Mouse (Mus musculus): Measurements from ENCODE around the gene Gm20458.

Gm20458 gene

DNA sequence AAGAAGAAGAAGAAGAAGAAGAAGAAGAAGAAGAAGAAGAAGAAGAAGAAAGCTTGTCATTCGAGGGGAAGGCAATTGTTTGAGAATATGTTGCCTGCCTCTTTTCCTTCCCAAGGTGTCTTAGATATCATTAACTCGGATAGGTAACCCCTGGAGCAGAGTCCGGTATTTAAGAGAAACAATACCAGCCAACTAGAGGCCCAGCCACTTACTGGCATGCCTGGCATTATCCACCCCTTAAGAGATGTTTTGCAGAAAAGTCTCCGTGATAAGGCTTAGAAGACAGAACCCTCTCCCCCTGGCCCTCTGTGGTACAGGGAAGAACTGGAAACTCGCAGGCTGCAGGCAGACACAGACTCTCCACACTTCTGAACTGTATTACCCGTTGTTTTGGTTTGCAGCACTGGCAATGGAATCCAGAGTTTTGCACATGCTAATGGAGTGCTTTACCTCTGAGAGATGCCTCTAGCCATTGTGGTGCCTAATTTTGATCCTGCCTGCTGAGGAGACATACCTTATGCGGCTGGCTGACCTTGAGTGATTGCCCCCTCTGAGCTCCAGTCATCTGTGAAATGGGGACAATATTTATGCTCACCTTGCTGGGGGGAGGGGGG lies 6.8 kb upstream of the Gm20458 start:
- no peak for DNase-seq

DNA sequence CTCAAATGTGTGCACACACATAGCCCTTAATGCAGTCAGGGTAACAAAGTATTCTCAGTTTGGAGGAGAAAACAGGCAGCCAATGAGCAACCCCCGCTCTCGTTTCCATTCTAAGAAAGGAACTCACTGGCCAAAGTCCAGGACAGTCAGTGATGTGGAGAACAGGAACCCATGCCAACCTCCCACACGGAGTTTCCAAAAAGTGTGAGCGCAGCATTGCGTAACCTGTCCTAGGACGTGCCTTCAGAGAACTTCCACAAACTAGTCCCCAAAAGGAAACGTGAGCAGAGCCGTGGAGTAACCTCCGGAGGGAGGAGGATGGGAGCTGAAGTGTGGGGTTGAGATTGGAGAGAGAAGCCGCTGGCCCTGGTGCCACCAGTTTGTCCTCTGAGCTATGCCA lies 5.9 kb upstream of the Gm20458 start:
- DNase-seq = no peak

DNA sequence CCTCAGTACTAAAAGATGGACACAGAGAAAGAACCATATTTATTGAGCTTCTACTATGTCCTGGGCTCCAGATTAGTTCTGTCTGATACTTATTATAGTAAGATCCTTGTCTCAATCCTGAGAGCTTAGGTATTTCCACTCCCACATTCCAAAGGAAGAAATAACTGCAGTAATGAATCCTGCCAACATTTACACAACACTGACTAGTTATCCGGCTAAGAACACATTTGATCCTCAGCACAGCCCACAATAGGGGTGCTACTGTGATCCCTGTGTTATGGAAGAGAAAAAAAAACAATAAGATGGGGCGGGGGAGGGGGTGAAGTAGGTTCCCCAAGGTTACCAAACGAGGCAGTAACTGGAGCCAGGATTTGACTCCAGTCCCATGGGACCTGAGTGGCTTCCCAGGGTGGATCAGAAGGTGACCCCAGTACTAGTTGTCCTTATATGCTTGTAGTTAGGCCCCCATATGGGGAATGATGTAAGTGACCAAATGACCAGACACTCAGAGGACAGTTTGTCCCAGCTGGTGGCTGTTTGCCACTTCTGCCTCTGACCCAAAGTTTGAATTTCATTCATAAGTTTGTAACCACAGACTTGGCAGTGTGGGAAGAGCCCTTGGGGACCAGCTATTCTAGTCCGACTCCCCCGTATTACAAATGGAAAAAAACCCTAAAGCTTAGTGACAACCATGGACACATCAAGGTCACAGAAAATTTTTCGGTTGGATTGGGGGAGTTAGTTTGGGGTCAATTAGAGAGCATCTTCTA lies 5.2 kb upstream of the Gm20458 start:
- DNase-seq = no peak

DNA sequence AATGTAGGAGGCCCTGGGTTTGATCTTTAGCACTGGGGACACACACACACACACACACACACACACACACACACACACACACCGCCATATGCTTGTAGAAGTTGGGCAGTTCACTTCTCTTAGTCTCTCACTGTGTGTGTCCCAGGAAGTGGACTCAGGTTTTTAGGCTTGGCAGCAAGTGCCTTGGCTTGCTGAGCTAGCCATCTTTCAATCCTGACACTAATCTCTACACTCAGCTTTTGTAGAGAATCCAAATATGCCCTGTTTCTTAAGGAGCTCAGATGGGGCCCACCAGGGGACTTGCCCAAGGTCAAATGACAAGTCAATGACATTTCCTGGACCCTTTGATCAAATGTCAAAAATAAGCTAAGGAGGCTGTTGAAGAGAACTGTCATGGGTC lies 4.4 kb upstream of the Gm20458 start:
- no peak for DNase-seq

DNA sequence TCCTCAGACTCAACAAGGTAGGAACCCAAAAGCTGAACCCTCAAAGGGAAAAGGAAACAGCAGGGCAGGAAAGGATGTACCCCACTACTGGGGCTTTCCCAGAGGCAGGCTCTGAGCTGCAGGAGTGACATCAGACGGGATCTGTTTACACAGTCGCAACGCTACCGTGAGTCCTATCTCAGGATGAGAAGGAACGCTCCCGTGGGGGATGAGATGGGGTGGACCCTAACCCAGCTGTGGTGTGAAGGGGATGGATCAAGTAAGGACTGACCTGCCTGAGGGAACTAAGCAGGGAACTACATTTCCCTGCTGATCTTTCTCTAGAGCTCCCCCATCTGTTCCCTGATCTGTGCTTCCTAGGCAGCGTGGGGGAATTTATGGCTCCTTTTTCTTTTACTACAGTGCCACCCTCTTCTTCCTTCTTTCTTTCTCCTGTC lies 3.9 kb upstream of the Gm20458 start, which contains the start of gene Sys1:
TSS of gene Sys1 (plus strand) at position 101 of the 437 bp plus-strand sequence.
- DNase-seq = peak; percentile 50

DNA sequence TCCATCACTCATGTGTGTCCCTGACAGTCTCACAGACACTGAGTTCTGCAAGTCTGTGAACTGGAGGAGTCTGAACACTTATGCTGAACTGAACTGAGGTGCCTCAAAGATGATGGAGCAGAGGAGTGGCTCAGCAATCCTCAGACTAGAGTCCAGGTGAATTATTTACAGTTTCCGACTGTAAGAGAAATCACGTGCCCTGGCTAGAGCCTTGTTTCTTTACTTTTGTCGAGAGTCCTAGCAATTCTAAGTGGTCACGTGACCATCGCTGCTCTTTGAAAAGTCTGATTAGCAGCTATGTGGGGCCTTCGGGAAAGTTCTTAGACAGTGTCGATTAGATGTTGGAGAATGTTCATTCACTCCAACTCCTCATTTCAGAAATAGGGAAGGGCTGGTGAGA lies 2.8 kb upstream of the Gm20458 start:
- DNase-seq = no peak

DNA sequence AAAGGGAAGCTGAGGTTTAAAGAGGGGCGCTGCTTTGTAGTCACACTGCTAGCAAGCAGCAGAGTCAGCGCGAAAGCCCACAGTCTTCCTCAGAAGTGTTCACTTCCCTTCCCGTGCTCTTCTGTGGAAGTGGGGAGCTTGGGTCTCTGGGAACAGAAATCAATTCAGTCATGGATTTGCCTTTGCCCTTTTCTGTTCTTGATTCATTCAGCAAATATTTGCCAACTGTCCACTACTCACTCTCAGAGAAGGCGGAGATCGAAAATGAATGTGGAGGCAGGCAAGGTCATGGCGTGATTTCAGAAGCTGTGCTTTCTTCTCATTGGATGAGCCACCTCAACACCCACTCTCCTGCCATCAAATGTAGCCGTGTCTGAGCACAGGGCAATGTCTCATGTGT lies 2.2 kb upstream of the Gm20458 start:
- DNase-seq = no peak

DNA sequence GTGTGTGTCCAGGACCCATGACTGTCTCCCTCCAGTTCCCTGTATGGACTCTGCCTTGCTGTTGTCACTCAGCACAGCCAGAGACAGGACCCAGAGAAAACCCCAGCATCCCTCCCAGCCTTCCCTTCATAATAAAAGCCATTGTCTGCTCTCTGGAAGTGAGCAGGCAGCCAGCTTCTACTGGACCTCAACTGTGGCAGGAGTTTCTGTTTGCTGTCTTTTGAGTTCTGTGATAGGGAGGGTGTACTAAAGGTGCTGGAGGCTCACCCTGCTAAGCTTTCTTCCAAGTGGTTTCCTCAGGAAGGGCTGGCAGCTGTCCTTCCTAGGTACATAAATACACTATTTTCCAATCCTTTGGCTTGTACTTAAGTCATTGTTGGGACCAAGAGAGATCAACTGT lies 4.4 kb downstream of the Gm20458 start:
- no peak for DNase-seq

DNA sequence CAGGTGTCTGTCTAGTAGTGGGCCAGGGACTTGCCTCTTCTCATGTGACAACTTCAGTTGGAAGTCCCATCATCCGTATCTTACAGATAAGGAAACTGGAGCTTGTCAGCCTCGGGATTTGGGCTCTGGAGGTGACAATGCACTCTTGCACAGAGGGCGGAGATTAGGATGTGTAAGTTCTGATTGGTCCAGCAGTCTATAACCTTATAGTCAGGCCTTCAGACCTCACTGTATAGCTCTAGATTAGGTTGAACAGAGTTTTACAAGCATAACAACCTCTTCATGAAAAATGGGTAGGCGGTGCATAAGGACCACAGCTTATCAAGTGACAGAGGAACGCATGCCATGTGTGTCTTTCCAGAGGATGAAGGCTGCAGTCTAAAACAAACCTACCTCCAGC lies 6.0 kb downstream of the Gm20458 start:
- no peak for DNase-seq

DNA sequence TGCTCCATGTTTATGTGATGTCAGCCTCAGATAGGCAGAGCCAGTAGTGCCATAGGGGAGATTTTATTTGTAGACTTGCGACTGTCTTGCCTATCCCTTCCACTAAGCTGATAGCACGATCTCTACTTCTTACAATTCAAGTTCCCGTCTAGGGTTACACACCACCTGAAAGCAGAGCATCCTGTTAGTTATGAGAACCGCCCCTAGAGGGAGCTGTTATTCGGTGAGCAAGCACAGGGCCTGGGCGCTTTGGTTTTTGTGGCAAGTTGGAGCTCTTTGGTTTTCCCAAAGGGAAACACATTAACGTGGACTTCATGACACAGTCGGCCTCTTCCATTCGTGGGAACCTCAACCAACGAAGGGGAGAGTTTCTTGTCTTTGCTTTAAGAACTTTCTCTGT lies 9.5 kb downstream of the Gm20458 start:
- DNase-seq = peak; percentile 71

DNA sequence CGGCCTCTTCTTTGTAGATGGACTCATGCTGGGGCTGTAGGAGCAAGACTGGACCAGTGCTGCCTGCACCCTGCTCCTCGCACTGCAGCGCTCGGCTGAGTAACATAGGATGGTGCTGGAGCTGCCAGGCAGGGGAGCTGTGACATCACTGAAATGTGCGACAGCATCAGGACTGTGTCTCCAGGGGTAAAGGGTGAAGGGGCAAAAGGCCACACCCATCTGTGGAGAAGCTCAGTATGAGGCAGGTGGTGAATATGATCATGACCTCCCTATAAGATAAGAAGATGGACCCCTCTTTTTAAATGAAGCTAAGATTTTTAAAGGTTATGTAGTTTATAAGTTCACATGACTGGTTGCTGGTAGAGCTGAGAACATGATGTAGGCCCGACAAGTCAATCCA lies 12.9 kb downstream of the Gm20458 start, which contains the start of gene Trp53tg5:
TSS of gene Trp53tg5 (minus strand) at position 101 of the 400 bp plus-strand sequence.
- DNase-seq = no peak

DNA sequence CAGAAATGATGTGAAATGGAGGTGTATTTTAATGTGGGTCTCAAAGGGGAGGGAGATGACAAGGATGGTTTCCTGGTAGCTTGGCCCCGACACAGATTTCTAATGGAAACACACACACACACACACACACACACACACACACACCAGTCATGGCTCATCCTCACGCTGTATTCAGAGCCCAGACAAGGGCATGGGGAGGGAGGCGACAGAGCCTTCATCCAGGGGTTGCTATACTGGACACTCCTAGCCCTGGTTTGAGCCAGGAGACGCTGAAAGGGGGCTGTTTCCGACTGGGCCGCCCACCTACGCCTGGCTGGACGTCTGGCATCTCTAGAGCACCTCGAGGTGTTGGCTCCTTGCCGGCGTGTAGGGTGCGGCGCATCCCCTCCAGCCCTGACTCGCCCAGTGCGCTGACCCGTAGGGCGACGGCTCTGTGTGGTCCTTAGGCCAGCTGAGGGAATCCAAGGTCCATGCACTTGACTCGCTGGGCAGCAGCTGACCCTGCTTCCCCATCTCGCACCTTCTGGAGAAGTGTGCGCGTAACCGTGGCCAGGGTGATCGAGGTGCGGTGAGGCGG lies 25.0 kb downstream of the Gm20458 start, which contains the start of gene Dbndd2:
TSS of gene Dbndd2 (plus strand) at position 426 of the 577 bp plus-strand sequence.
- no peak for DNase-seq

DNA sequence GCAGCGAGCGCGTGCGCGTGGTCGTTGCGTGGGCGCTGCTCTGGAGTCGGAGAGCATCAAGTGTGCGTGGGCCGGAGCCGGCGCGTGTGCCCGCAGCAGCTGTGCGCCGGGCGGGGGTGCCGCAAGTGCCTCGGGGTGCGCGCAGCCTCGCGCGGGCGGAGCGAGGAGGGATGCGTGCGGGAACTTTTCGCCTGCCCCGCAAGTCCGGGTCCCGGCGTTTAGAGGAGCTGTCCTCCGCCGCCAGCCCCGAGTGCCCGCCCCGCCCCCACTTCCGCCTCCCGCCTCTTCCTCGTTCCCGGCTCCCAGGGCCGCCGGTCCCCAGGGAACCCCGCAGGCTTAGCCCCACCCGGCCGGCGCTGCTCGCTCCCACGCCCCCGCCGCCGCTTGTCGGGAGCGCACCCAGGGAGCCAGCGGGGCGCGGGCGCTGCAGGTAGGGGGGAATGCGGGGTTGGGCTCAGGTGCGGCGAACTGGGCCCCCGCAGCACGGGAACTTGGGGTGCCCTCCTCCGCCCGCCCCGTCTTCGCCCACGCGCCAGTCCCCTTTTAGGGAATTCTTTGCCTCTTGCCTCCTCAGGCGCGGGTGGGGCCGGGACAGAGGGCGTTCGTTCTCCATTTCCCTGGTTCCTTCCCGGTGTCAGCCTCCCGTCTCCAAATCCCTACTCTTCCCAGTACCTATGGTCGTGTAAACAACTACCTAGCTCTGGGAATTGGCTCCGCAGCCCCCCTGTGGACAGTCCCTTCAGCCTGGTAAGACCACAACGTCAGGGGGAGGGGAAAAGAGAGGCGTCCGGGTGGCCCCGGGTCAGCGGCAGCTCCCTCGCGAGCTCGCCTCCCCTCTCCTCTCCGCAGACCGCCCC lies 25.7 kb downstream of the Gm20458 start:
- DNase-seq = peak; percentile 75

DNA sequence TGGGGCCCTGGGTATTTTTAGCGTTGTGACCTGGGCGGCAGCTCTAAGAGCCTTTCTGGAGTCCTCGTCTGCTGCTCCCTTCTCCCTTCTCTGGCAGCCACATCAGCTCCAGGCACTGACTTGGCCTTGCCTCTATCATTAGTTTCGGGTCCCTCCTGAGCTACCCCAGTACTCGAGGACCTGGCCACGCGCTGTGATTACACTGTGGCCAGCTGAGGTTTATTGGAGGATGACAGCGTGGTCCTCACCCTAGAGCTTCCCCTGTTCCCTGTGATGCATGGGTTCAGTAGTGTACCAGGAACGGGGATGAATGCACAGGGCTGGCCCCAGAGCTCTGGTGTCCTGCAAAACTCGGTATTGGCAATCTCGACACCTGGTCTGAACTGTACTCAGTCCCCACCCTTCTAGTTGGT lies 26.4 kb downstream of the Gm20458 start:
- no peak for DNase-seq

DNA sequence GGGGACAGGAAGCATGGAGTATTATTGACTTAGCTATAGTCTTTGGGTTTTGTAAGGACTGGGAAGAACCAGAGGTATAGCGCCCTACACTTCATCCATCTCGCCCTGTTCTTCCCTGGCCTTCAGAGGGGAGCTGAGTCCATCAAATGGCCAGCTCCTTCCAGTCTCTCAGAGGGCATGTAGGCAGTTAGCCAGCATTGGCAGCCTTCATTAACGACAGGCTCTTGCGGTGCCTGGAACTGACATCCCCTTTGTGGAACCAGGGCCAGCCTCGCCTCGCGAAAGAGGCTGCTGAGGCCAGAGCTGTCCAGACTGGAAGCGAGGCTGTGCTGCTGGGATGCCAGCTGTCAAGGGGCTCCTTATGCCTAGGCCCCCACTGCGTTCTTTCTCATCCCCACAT lies 27.0 kb downstream of the Gm20458 start:
- DNase-seq = no peak

DNA sequence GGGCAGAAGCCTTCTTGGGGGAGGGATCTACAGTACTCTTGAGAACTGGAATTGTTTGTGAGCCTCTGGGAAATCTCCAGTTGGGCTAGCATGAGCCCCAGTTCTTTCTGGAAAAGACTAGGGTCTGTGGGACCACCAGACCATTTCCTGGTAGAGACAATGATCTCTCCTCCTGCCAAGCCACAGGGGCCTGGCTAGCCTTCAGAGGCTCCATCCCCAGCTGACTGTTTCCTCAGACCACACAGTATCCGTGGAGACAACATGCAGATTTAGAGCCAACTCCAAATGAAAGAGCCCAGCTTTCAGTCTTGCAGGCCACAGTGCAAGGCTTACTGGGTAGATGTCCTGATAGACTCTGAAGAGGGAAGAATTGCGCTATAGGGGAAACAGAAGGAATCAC lies 33.4 kb downstream of the Gm20458 start:
- DNase-seq = no peak

DNA sequence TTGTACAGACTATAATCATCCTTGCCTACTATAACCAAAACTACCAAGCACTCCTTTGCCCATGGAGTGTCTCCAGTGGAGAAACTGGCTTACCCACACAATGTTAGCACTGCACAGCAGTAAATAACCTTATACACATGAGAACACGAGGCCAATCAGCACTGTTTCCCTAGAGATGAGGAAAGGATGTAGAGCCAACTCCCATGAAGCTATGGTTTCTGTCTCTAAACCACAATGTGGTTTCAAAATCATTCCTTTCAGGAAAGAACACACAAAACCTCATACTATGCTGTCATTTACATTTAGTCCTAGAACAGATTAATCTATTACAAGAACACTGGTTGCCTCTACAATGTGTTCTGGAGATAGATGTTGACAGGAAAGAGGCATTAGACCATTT lies 35.6 kb downstream of the Gm20458 start:
- DNase-seq = no peak

DNA sequence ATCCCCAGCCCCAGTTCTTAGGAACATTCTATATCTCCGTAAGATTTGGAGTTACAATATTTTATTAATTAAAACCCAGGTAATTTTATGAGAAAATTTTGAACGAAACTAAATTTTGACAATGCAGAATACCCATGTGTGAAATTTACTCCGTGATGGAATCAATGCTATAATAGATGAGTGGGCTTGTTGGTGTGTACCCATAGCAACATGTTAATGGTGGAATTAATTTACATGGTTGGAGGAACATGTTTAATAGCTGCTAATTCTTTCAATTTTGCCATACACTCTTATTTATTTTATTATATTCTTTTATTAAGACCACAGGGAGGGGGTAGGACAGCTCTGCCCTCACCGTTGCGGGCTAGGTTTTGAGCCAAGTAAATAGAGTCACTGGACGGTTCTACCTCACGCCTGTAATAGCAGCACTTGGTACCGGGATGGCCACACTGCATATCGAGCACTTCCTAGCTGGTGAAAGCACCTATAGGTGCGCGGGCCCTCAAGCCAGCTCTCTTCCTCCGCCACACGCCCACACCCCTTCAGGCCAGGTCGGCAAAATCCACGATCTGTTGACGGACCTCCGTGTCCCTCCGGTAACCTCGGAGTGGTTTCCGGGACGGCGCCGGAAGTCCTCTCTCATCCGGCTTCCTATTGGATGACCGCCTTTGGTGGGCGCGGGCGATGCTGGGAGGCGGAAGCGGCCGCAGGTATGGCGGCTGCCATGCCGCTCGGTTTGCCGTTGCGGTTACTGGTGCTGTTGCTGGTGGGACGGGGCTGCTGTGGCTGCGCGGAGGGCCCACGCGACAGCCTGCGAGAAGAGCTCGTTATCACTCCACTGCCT lies 36.3 kb downstream of the Gm20458 start, which contains the start of gene Pigt:
TSS of gene Pigt (plus strand) at position 674 of the 844 bp plus-strand sequence.
- peak; percentile 93 for DNase-seq

DNA sequence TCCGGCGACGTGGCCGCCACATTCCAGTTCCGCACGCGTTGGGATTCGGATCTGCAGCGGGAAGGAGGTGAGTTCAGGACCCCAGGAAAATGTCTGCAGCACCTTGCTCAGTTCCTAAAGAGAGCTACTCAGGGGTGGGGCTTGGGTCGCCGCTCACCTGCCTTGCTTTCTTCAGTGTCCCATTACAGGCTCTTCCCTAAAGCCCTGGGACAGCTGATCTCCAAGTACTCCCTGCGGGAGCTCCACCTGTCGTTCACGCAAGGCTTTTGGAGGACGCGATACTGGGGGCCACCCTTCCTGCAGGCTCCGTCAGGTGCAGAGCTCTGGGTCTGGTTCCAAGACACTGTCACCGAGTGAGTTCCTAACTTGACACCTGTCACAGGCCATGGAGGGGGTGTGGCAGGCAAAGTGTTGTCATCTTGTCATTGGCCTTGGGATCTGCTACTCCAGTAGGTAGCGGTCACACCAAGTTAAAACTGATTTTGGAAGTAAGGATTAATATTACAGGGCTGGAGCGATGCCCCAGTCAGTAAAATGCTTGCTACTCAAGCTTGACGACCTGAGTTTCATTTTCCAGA lies 37.0 kb downstream of the Gm20458 start:
- DNase-seq = no peak

DNA sequence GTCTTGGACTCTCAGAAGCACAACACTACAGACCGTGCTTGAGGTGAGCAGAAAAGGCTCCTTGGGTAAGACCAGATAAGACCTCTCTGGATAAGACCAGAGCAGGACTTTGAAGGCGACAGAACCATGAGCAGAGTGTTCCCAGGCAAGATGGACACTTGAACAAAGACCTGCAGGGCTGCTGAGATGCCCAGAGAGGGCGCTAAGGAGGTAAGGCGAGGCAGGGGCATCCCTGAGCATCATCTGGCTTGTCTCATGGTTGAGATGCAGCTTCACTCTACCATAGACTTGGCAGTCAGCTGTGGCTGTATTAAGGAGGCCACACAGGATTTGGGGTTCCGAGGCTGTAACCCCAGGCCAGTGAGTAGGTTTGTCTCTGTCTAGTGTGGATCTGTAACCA lies 38.5 kb downstream of the Gm20458 start:
- DNase-seq = no peak

DNA sequence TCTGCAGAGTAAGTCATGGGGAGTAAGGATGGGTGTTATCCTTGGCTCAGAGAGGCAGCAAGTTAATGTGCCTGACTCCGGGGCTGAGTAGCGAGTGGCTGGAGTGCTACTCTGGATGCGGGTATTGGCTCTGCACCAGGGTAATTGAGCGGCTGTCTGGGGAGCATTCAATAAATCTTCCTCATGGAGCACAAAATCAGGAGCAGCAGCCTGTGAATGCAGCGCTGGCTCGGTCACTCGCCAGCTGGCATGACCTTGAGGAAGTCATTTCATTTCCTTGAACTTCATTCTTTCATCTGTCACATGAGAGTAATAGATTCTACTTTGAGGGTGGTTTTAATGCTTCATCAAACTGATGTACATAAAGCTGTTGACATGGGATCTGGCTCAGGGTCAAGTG lies 39.7 kb downstream of the Gm20458 start:
- no peak for DNase-seq

DNA sequence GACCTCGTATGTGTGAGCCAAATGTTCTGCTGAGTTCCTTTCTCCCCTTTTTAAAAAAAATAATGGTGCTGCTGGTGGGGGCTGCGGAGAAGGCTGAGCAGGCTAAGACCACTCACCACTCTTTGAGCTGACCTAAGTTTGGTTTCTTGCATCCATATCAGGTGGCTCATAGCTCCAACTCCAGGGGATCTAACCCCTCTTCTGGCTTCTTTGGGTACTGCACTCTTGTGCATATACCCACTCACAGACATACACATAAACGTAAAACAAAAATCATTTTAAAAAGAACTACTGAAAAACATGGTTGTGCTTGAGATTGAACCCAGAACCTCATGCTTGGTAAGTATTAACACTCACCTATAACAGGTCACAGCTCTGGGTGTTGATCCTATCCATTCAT lies 44.2 kb downstream of the Gm20458 start:
- DNase-seq = no peak

Measured in retina, postnatal 1 day (tissue).